Mouse (Mus musculus) limb, embryonic 14.5 days (tissue): Measurements from ENCODE around the gene Clgn. TPM values are rescaled to one million over a fixed set of nuclear protein-coding genes. Genes with fewer than 3 reads are reported as not detected.

Experiments used
- ATAC-seq: fragments of 200-750 bp; cut with Nextera tagmentation; 2 replicates; pipeline ENCODE4 v1.8.0; 2017; ENCODE audit warnings: low read depth, moderate number of reproducible peaks, moderate TSS enrichment; ENCODE audit not compliant: low FRiP score
- DNase-seq: peaks from one replicate; pipeline ENCODE4 v3.0.0-alpha.2; 2015; ENCODE audit warnings: low spot score
- H3K27ac ChIP-seq: fragments of 300-500 bp; sonication (generic); replicated peaks from 2 replicates; pipeline ENCODE4 v1.5.1; 2014; ENCODE audit warnings: low read depth, mild to moderate bottlenecking, low read length, moderate library complexity, mixed read lengths
- H3K27me3 ChIP-seq: fragments of 300-500 bp; sonication (generic); 2 replicates; pipeline ENCODE4 v1.6.1; 2014; ENCODE audit warnings: low read length, mixed read lengths; ENCODE audit not compliant: control insufficient read depth, insufficient read depth
- H3K36me3 ChIP-seq: fragments of 300-500 bp; sonication (generic); 2 replicates; pipeline ENCODE4 v1.6.1; 2014; ENCODE audit warnings: mild to moderate bottlenecking, low read length, moderate library complexity, mixed read lengths; ENCODE audit not compliant: control insufficient read depth, insufficient read depth
- H3K4me1 ChIP-seq: fragments of 300-500 bp; sonication (generic); 2 replicates; pipeline ENCODE4 v1.6.1; 2014; ENCODE audit warnings: antibody characterized with exemption, low read length, mixed read lengths; ENCODE audit not compliant: control insufficient read depth, insufficient read depth
- H3K4me2 ChIP-seq: fragments of 300-500 bp; sonication (generic); replicated peaks from 2 replicates; pipeline ENCODE4 v1.6.1; 2014; ENCODE audit warnings: low read depth, mild to moderate bottlenecking, low read length, moderate library complexity; ENCODE audit not compliant: severe bottlenecking
- H3K4me3 ChIP-seq: fragments of 300-500 bp; sonication (generic); replicated peaks from 2 replicates; pipeline ENCODE4 v1.5.1; 2014; ENCODE audit warnings: low read length
- H3K9ac ChIP-seq: fragments of 300-500 bp; sonication (generic); 2 replicates; pipeline ENCODE4 v1.6.1; 2014; ENCODE audit warnings: mild to moderate bottlenecking, low read depth, low read length, moderate library complexity; ENCODE audit not compliant: severe bottlenecking
- H3K9me3 ChIP-seq: fragments of 300-500 bp; sonication (generic); 2 replicates; pipeline ENCODE4 v1.6.1; 2016; ENCODE audit warnings: low read length; ENCODE audit not compliant: control insufficient read depth
- POLR2A ChIP-seq: fragments of 200-500 bp; IDR thresholded peaks from 2 replicates; pipeline ENCODE4 v1.8.0; 2012; ENCODE audit warnings: inconsistent platforms, mild to moderate bottlenecking, moderate library complexity, borderline replicate concordance; ENCODE audit not compliant: insufficient read depth, insufficient read length; ENCODE audit errors: extremely low read depth
- WGBS: fragments of 180-500 bp; shearing (Covaris S2); extraction: QIAGEN DNeasy Blood & Tissue Kit; methylation state at CpG from one replicate; pipeline ENCODE4 v1.1.7; 2014; 5-methylcytosine and 5-hydroxymethylcytosine counted together
- polyA plus RNA-seq, 2 experiments: library from polyadenylated mRNA; depleted of rRNA in 1 of 2; stranded (reverse) in 1 of 2; unstranded in 1 of 2; fragments of >200 nt; fragmentation: Nextera tagmentation in 1 of 2; extraction: Ambion mirVana in 1 of 2; gene quantifications; 2 replicates each; pipeline versions ENCODE4 v1.2.1 to v1.2.3; 2012 to 2014

The Clgn gene
- polyA plus RNA-seq, 2 experiments, result 0.33 to 0.43 TPM

DNA sequence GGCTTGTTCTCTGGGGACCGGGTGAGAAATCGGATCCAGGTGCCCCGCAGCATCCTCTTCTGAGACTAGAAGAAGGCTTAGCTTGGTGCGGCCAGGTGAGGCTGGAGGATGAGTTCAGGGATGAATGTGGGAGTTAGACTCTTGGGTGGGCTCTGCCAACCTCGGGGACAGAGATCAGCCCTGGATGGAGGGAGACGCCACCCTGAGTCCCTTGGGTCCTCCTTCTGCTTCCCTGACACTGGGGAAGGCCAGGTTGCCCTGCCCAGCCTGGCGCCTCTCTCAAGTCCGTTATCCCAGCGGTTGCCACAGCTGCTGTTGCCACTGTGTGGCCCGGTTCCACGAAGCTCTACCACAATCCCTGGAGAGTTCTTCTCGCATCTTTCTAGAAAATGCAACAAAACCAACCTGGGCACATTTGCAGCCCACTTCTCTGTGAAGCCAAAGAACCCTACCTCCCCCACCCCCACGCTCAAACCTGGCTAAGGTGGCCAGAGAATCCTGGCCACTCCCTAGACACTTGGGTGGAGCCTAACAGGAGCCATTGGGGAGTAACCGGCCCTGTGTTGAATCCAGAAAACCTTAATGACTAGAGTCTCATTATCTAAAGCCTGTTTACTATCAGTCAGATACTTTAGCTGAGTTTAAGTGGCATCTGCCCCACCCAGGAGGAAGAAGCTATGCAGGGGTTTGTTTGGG, 487 bp downstream of the Clgn start:
- Histone ChIP-seq H3K27ac (no peak overlapping the region), H3K36me3 (no peaks in the 10 kb centered on the region), H3K27me3 (peaks cover 11% of the 10 kb centered on the region), H3K4me3 (peak overlapping the region; percentile 47), H3K4me2 (peak overlapping the region; percentile 77), H3K9me3 (peaks cover 4% of the 10 kb centered on the region; the same call in 1 of the 2 replicates), H3K4me1 (no peaks in the 10 kb centered on the region; the same call in 1 of the 2 replicates), H3K9ac (peak overlapping the region; percentile 61)
- TF ChIP-seq POLR2A, result no peak
- 5% methylated on average over 14 of the region's 14 CpGs for WGBS
- ATAC-seq (no peak), DNase-seq (no peak)

- no peak for ATAC-seq
- 46% methylated on average over 1 of the region's 1 CpGs for WGBS
- no peak overlapping the region for H3K27ac ChIP-seq
These were observed 2.9 kb downstream of the Clgn start for GRCm38 (mm10) chr8:83392521-83392920.

GRCm38 (mm10) chr8:83394325-83394724, 4.7 kb downstream of the Clgn start:
- peaks cover 4% of the 10 kb centered on the region; the same call in 1 of the 2 replicates for H3K9me3 ChIP-seq
- no peak for DNase-seq
- TF ChIP-seq POLR2A, result no peak
- peaks cover 9% of the 10 kb centered on the region for H3K27me3 ChIP-seq
- no peaks in the 10 kb centered on the region for H3K36me3 ChIP-seq
- H3K4me1 ChIP-seq, result no peaks in the 10 kb centered on the region; the same call in 1 of the 2 replicates
- H3K4me2 ChIP-seq, result no peak overlapping the region
- H3K9ac ChIP-seq, result no peak overlapping the region
- WGBS, result 81% methylated on average over 5 of the region's 5 CpGs
- no peak overlapping the region for H3K27ac ChIP-seq
- no peak for ATAC-seq
- H3K4me3 ChIP-seq, result no peak overlapping the region

More at GRCm38 (mm10) chr8:83392521-83392920, 2.9 kb downstream of the Clgn start:
- Histone ChIP-seq H3K4me1 (no peaks in the 10 kb centered on the region; the same call in 1 of the 2 replicates), H3K9ac (no peak overlapping the region), H3K9me3 (peaks cover 4% of the 10 kb centered on the region; the same call in 1 of the 2 replicates), H3K36me3 (no peaks in the 10 kb centered on the region), H3K4me2 (no peak overlapping the region), H3K4me3 (no peak overlapping the region), H3K27me3 (peaks cover 11% of the 10 kb centered on the region)
- TF ChIP-seq POLR2A, result no peak
- DNase-seq, result no peak

DNA sequence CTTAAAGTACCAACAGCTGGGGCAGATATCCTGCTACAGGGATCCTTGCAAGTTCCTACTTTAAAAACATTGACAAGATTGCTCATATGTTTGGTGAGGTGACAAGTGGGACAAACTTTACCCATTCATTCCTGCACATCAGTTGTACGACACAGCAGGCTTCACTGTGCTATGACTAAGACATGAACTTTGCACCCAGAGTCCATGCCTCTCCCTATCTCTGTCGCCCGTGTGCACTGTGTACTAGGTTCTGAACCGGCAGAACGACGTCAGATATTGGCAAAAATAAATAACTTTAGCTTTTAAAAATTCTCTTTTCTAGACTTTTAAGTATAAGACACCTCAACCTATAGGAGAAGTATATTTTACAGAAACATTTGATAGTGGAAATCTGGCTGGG, 7.0 kb downstream of the Clgn start:
- H3K36me3 ChIP-seq, result no peaks in the 10 kb centered on the region
- no peak for TF ChIP-seq POLR2A
- no peak for DNase-seq
- H3K4me3 ChIP-seq, result no peak overlapping the region
- no peak overlapping the region for H3K9ac ChIP-seq
- H3K27me3 ChIP-seq, result no peaks in the 10 kb centered on the region
- ATAC-seq, result no peak
- no peaks in the 10 kb centered on the region for H3K4me1 ChIP-seq
- H3K4me2 ChIP-seq, result no peak overlapping the region
- no peak overlapping the region for H3K27ac ChIP-seq
- WGBS, result 83% methylated on average over 6 of the region's 6 CpGs
- H3K9me3 ChIP-seq, result peaks cover 4% of the 10 kb centered on the region; the same call in 1 of the 2 replicates

GRCm38 (mm10) chr8:83397726-83398125, 8.1 kb downstream of the Clgn start:
- TF ChIP-seq POLR2A, result no peak
- Histone ChIP-seq H3K9me3 (peaks cover 4% of the 10 kb centered on the region; the same call in 1 of the 2 replicates), H3K36me3 (no peaks in the 10 kb centered on the region), H3K9ac (no peak overlapping the region), H3K27ac (no peak overlapping the region), H3K27me3 (no peaks in the 10 kb centered on the region), H3K4me1 (no peaks in the 10 kb centered on the region), H3K4me3 (no peak overlapping the region), H3K4me2 (no peak overlapping the region)
- WGBS, result 74% methylated on average over 4 of the region's 4 CpGs
- DNase-seq (no peak), ATAC-seq (no peak)
